Mouse (Mus musculus): Measurements from ENCODE around the gene Clstn1. TPM values are rescaled to one million over a fixed set of nuclear protein-coding genes. Genes with fewer than 3 reads are reported as not detected.

The Clstn1 gene
- polyA plus RNA-seq, 1 experiment from 2014 or later = 71.4 TPM

- H3K9me3 ChIP-seq (replicated peaks) = no peaks in the 10 kb centered on the region
- no peak overlapping the region for H3K27ac ChIP-seq (replicated peaks)
- ATAC-seq (ENCODE audit: insufficient number of reproducible peaks, low FRiP score, low TSS enrichment, low read depth) = no peak
- H3K27me3 ChIP-seq = peaks cover 15% of the 10 kb centered on the region
- no peaks in the 10 kb centered on the region for H3K36me3 ChIP-seq
- no peak overlapping the region for H3K9ac ChIP-seq
- peaks cover 17% of the 10 kb centered on the region for H3K4me1 ChIP-seq
- 61% methylated on average over 11 of the region's 11 CpGs for WGBS
- H3K4me2 ChIP-seq (replicated peaks) = no peak overlapping the region
- no peak overlapping the region for H3K4me3 ChIP-seq (replicated peaks)
These were observed 92.9 kb downstream of the Clstn1 start for GRCm38 (mm10) chr4:149679056-149679770.

- no peak for ATAC-seq (ENCODE audit: insufficient number of reproducible peaks, low FRiP score, low TSS enrichment, low read depth)
- H3K27me3 ChIP-seq = no peaks in the 10 kb centered on the region
- no peaks in the 10 kb centered on the region for H3K36me3 ChIP-seq
- H3K9ac ChIP-seq = no peak overlapping the region
- no peak overlapping the region for H3K27ac ChIP-seq (replicated peaks)
- no peaks in the 10 kb centered on the region for H3K9me3 ChIP-seq (replicated peaks)
- H3K4me1 ChIP-seq = no peaks in the 10 kb centered on the region
- no peak overlapping the region for H3K4me2 ChIP-seq (replicated peaks)
- WGBS = 15% methylated on average over 7 of the region's 7 CpGs
- H3K4me3 ChIP-seq (replicated peaks) = no peak overlapping the region
These were observed 97.6 kb downstream of the Clstn1 start for GRCm38 (mm10) chr4:149683875-149684274.

- WGBS = 75% methylated on average over 11 of the region's 11 CpGs
These were observed 98.8 kb downstream of the Clstn1 start for GRCm38 (mm10) chr4:149684841-149685623.

GRCm38 (mm10) chr4:149688861-149689260 is 102.6 kb downstream of the Clstn1 start:
- WGBS = 83% methylated on average over 14 of the region's 14 CpGs
- Histone ChIP-seq H3K36me3 (no peaks in the 10 kb centered on the region), H3K4me2 (replicated peaks) (no peak overlapping the region), H3K4me1 (peaks cover 8% of the 10 kb centered on the region; the same call in 1 of the 2 replicates), H3K27ac (replicated peaks) (no peak overlapping the region), H3K4me3 (replicated peaks) (no peak overlapping the region), H3K9ac (no peak overlapping the region), H3K9me3 (replicated peaks) (no peaks in the 10 kb centered on the region), H3K27me3 (no peaks in the 10 kb centered on the region)
- ATAC-seq (ENCODE audit: insufficient number of reproducible peaks, low FRiP score, low TSS enrichment, low read depth) = no peak

More at GRCm38 (mm10) chr4:149684841-149685623, 98.8 kb downstream of the Clstn1 start:
- Histone ChIP-seq H3K27ac (replicated peaks) (no peak overlapping the region), H3K9ac (no peak overlapping the region), H3K9me3 (replicated peaks) (no peaks in the 10 kb centered on the region), H3K4me1 (no peaks in the 10 kb centered on the region), H3K36me3 (no peaks in the 10 kb centered on the region), H3K4me2 (replicated peaks) (no peak overlapping the region), H3K4me3 (replicated peaks) (no peak overlapping the region), H3K27me3 (no peaks in the 10 kb centered on the region)
- ATAC-seq (ENCODE audit: insufficient number of reproducible peaks, low FRiP score, low TSS enrichment, low read depth) = no peak

GRCm38 (mm10) chr4:149689822-149690700 is 103.8 kb downstream of the Clstn1 start:
- Histone ChIP-seq H3K27ac (replicated peaks) (no peak overlapping the region), H3K9ac (no peak overlapping the region), H3K36me3 (no peaks in the 10 kb centered on the region), H3K27me3 (no peaks in the 10 kb centered on the region), H3K4me3 (replicated peaks) (no peak overlapping the region), H3K4me1 (peaks cover 8% of the 10 kb centered on the region; the same call in 1 of the 2 replicates), H3K4me2 (replicated peaks) (no peak overlapping the region), H3K9me3 (replicated peaks) (no peaks in the 10 kb centered on the region)
- no peak for ATAC-seq (ENCODE audit: insufficient number of reproducible peaks, low FRiP score, low TSS enrichment, low read depth)
- 79% methylated on average over 12 of the region's 12 CpGs for WGBS

GRCm38 (mm10) chr4:149690828-149691280 is 104.6 kb downstream of the Clstn1 start:
- Histone ChIP-seq H3K36me3 (no peaks in the 10 kb centered on the region), H3K9me3 (replicated peaks) (no peaks in the 10 kb centered on the region), H3K9ac (no peak overlapping the region), H3K4me1 (peaks cover 8% of the 10 kb centered on the region; the same call in 1 of the 2 replicates), H3K27ac (replicated peaks) (no peak overlapping the region), H3K4me3 (replicated peaks) (no peak overlapping the region), H3K27me3 (no peaks in the 10 kb centered on the region), H3K4me2 (replicated peaks) (no peak overlapping the region)
- 83% methylated on average over 8 of the region's 8 CpGs for WGBS
- no peak for ATAC-seq (ENCODE audit: insufficient number of reproducible peaks, low FRiP score, low TSS enrichment, low read depth)

GRCm38 (mm10) chr4:149691368-149691767 is 105.1 kb downstream of the Clstn1 start:
- no peaks in the 10 kb centered on the region for H3K36me3 ChIP-seq
- no peak overlapping the region for H3K9ac ChIP-seq
- 31% methylated on average over 8 of the region's 8 CpGs for WGBS
- H3K27me3 ChIP-seq = peaks cover 1% of the 10 kb centered on the region; the same call in 1 of the 2 replicates
- no peaks in the 10 kb centered on the region for H3K9me3 ChIP-seq (replicated peaks)
- no peak for ATAC-seq (ENCODE audit: insufficient number of reproducible peaks, low FRiP score, low TSS enrichment, low read depth)
- H3K4me2 ChIP-seq (replicated peaks) = no peak overlapping the region
- H3K27ac ChIP-seq (replicated peaks) = no peak overlapping the region
- H3K4me3 ChIP-seq (replicated peaks) = no peak overlapping the region
- peaks cover 8% of the 10 kb centered on the region; the same call in 1 of the 2 replicates for H3K4me1 ChIP-seq

- no peak overlapping the region for H3K4me3 ChIP-seq (replicated peaks)
- no peaks in the 10 kb centered on the region for H3K36me3 ChIP-seq
- H3K4me2 ChIP-seq (replicated peaks) = no peak overlapping the region
- WGBS = 30% methylated on average over 16 of the region's 16 CpGs
- no peak for ATAC-seq (ENCODE audit: insufficient number of reproducible peaks, low FRiP score, low TSS enrichment, low read depth)
- H3K27me3 ChIP-seq = peaks cover 24% of the 10 kb centered on the region
- no peak overlapping the region for H3K9ac ChIP-seq
- H3K27ac ChIP-seq (replicated peaks) = no peak overlapping the region
- H3K9me3 ChIP-seq (replicated peaks) = no peaks in the 10 kb centered on the region
- H3K4me1 ChIP-seq = peaks cover 12% of the 10 kb centered on the region
These were observed 110.1 kb downstream of the Clstn1 start for GRCm38 (mm10) chr4:149696189-149696971.

GRCm38 (mm10) chr4:149697506-149698196 is 111.4 kb downstream of the Clstn1 start:
- no peak for ATAC-seq (ENCODE audit: insufficient number of reproducible peaks, low FRiP score, low TSS enrichment, low read depth)
- 0 out of 2 replicates have a peak overlapping the region, but pooled peaks have one; percentile 50 for H3K9ac ChIP-seq
- peak overlapping the region; percentile 85 for H3K4me2 ChIP-seq (replicated peaks)
- peak overlapping the region; percentile 51 for H3K4me3 ChIP-seq (replicated peaks)
- WGBS = 19% methylated on average over 15 of the region's 15 CpGs
- H3K9me3 ChIP-seq (replicated peaks) = no peaks in the 10 kb centered on the region
- H3K36me3 ChIP-seq = no peaks in the 10 kb centered on the region
- peaks cover 24% of the 10 kb centered on the region for H3K27me3 ChIP-seq
- 0 out of 2 replicates have a peak overlapping the region, but pooled peaks have one; percentile 22 for H3K27ac ChIP-seq (replicated peaks)
- H3K4me1 ChIP-seq = peaks cover 13% of the 10 kb centered on the region
